Mouse (Mus musculus) heart, adult 18-20 months (tissue): ENCODE data around the gene Klf11. TPM values are rescaled to one million over a fixed set of nuclear protein-coding genes. Genes with fewer than 3 reads are reported as not detected.
"Not testable (repeated sequence)": the region's sequence is repeated elsewhere in the genome, so short reads cannot be mapped to it uniquely, and the experiment has no call there.

Source experiments
- DNase-seq, 2 experiments: peaks; one replicate each; pipeline ENCODE4 v3.0.0; 2021 to 2022; ENCODE audit warnings: mixed read lengths in 1 of 2
- long read RNA-seq, 2 experiments: library from polyadenylated mRNA; stranded (forward); transcript quantifications; one replicate each; pipeline ENCODE4 v2.0.0; 2021
- total RNA-seq, 2 experiments: library from RNA; stranded (reverse); gene quantifications; 2 replicates each; pipeline ENCODE4 v1.2.3; 2021

Klf11 gene
- 10 to 100 TPM; 11.6 to 12.4 TPM for total RNA-seq
- long read RNA-seq, experiment 1, full-length matches to known transcripts, result 13 of 16 reads
- long read RNA-seq, experiment 1, partial matches to known transcripts, result 1 of 16 reads
- long read RNA-seq, experiment 1, other reads (novel, unspliced or antisense), result 2 of 16 reads
- long read RNA-seq, experiment 2, full-length matches to known transcripts, result 7 of 9 reads
- long read RNA-seq, experiment 2, partial matches to known transcripts, result 1 of 9 reads
- long read RNA-seq, experiment 2, other reads (novel, unspliced or antisense), result 1 of 9 reads

DNA sequence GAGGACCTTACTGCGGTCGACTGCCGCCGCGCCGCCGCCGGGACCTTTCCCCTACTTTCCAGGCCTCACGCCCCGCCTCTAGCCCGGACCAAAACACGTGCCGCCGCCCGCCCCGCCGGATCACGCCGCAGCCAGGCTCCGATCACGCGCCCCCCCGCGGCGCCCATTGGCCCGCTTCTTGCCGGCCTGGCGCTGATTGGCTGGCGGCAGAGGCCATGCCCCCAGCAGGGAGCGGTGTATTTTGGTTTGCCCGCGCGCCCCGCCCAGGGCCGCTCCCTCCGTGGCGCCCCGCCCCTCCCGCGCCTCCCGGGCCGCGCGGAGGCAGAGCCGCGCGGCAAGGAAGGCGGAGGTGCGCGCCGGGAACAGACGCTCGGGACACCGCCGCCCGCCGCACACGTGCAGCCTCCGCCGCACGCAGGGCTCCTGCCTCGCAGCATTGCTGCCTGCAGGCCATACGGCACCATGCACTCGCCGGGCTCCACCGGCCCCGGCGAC is at the start of gene Klf11:
Gene Klf11, plus strand, starts transcription at position 212 of the 495 bp plus-strand sequence.
- peak; percentile 97 to 99 for DNase-seq

GRCm38 (mm10) chr12:24603266-24603665 is 47.8 kb upstream of the Klf11 start:
- DNase-seq, result peak; percentile 69 to 90

DNA sequence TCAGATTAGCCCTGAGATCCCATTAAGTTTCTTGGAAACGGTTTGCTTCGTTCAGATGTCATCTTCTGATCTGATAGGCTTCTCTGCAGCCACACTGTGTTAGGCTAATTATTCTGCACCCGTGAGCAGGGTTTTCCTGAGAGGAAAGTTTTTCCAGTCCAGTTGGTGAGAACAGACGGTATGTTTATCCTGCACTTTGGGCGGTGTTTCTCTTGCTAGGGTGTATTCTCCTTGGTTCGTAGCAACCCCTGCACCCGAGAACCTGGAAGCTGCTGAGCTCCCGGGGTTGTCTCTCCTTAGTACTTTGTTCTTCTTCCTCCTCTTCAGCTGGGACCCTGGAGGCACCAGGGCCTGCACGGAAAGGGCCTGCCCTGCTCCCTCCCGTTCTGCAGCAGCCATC is 44.9 kb upstream of the Klf11 start:
- no peak for DNase-seq

- no peak for DNase-seq
Measured at GRCm38 (mm10) chr12:24612591-24612990, 38.5 kb upstream of the Klf11 start.

- no peak for DNase-seq
Measured at GRCm38 (mm10) chr12:24614452-24615075, 36.5 kb upstream of the Klf11 start.

- DNase-seq, result no peak
Measured at GRCm38 (mm10) chr12:24615140-24615539, 35.9 kb upstream of the Klf11 start.

DNA sequence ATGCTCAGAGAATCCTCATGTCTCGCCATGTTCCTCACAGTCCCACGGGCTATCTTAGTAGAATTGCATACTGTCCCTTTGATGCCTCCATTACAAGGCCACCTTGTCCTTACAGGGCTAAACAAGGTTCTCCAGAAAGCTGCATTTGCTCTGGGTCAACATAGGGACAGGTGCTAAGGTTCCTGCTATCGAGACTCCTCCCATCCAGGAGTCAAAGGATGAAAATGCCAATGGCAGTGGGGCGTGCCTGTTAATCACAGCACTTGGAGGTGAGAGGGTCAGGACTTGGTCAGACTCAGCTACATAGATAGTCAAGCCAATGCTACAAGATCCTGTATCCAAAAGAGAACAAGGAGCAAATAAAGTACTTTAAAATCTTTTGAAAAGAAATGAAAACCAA is 31.6 kb upstream of the Klf11 start:
- no peak for DNase-seq

- peak in 1 of 2 experiments; percentile 23 for DNase-seq
Measured at GRCm38 (mm10) chr12:24623486-24624251, 27.4 kb upstream of the Klf11 start.

GRCm38 (mm10) chr12:24626401-24626800 is 24.7 kb upstream of the Klf11 start:
- no peak for DNase-seq

- peak in 1 of 2 experiments; percentile 62 for DNase-seq
Measured at GRCm38 (mm10) chr12:24627215-24627614, 23.9 kb upstream of the Klf11 start.

- peak; percentile 61 to 67 for DNase-seq
Measured at GRCm38 (mm10) chr12:24630220-24630619, 20.9 kb upstream of the Klf11 start.

GRCm38 (mm10) chr12:24632404-24632803 is 18.7 kb upstream of the Klf11 start:
- DNase-seq, result no peak

DNA sequence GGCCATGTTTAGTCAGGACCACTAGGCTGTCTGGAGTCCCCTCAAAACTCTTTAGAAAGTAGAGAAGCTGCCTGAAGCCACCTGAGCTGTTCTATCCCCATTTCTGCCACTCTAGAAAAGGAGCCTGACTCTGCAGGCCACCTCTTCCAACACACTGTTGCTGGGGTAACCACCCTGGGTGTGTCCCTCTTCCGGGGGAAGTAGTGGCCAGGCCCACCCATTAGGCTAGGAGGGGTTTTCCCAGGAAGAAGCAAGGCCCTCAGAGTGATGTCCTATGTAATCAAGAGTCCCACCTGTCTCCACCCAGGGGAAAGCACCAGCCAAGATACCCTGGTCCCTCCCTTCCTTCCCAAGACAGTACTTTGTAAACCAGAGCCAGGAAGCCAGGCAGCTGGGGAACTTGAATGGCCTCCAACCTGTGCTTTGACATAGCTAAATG is 17.3 kb upstream of the Klf11 start:
- peak; percentile 76 to 90 for DNase-seq

DNA sequence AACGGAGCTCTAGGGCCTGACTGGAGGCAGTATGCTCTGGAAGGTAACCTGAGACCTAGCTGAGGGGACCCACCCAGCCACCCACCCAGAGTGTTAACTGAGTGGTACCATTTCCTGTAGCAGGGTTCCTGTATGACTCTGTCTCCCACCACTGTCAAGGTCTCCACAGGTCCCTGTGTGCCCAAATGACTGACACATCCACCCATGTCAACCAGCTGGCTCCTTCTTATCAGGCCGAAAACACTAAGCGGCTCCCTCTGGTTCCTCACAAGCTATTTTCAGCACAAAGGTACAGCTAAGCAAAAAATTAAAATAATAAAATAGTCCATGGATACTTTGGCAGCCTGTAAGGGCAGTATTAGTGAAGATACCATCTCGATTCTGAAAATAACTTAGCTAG is 16.9 kb upstream of the Klf11 start:
- no peak for DNase-seq

- DNase-seq, result no peak
Measured at GRCm38 (mm10) chr12:24634648-24635047, 16.4 kb upstream of the Klf11 start.

GRCm38 (mm10) chr12:24638787-24639186 is 12.3 kb upstream of the Klf11 start:
- DNase-seq, result not testable (repeated sequence)

- peak; percentile 85 to 89 for DNase-seq
Measured at GRCm38 (mm10) chr12:24642370-24642802, 8.7 kb upstream of the Klf11 start.

GRCm38 (mm10) chr12:24644125-24644571 is 6.9 kb upstream of the Klf11 start:
- DNase-seq, result peak; percentile 55 to 69

GRCm38 (mm10) chr12:24645901-24646300 is 5.2 kb upstream of the Klf11 start:
- no peak for DNase-seq

DNA sequence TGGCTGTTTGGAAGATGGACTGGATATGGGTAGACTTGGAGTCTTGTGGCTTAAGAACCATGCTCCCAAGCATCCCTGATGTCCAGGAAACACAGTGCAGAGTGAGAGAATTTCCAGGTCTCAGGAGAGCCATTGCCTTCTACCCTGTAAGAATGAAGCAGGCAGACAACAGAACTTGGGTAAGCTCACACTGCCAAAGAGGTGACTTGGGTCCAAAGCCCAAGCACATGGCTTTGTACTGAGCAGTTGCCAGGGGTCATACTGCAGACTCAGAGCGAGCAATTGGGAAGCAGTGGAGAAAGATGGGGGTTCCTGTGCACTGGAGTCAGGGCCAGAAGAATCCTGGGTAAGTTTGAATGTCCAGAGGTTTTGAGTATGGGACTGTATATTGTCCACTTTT is 3.0 kb upstream of the Klf11 start:
- DNase-seq, result no peak

GRCm38 (mm10) chr12:24650415-24651062 is 535 bp upstream of the Klf11 start:
- DNase-seq, result no peak
